Mouse (Mus musculus) v-Abl transformed pro-B cells (cell line): ENCODE measurements around the gene Gsdmc3.
"Not testable (repeated sequence)": the region's sequence is repeated elsewhere in the genome, so short reads cannot be mapped to it uniquely, and the experiment has no call there.

Experiments used
- in situ Hi-C, 2 experiments: fragments of 400-800 bp; cut with MboI; formaldehyde crosslinking; loops; one replicate each; pipeline ENCODE4 v1.15.1; 2025; ENCODE audit not compliant: unreplicated experiment in 2 of 2

Gsdmc3 gene

DNA sequence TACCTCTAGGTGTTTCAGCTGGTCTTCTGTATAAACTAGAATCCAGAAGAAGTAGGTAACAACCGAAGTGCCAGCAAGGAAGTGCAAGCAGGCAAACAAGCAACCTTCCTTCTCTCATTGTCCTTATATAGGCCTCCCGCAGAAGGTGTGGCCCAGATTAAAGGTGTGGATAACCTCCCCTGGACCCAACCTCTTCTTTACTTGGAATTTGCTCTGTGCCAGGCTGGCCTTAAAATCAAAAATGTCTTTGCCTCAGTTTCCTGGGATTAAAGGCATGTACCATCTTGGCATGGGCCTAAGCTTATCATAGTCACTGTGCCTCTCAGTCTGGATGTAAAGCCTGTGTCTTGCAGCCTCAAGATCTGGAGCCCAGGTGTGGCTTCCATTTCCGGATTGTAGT is at the start of gene Gsdmc3:
Gene Gsdmc3 (minus strand): TSS at position 101 of the 400 bp plus-strand sequence.
- in situ Hi-C loops: not testable (repeated sequence)

- in situ Hi-C loops: no loop called here
Observed at GRCm38 (mm10) chr15:63926201-63926600, 47.8 kb upstream of the Gsdmc3 start.

DNA sequence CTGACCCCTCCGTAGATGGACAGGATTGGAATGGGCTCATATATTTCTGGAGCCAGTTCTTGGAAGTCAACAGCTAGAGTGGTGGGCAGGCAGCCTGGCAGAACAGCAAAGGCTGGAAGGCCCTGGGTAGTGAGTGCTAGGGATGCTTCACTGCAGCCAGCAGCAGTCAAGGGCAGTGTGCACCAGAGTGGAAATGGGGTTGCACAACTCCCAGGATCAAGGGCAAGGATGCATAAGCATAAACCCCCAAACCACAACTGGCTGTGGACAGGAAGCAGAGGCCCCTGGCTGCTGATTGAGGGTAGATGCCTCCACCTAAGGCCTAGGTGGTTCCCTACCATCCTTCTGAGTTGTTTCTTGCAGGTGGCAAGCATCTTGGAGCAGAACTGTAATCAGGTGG is 46.1 kb upstream of the Gsdmc3 start:
- in situ Hi-C loops: no loop called here

GRCm38 (mm10) chr15:63921618-63922017 is 43.3 kb upstream of the Gsdmc3 start:
- in situ Hi-C loops: not testable (repeated sequence)

- in situ Hi-C loops: not testable (repeated sequence)
Observed at GRCm38 (mm10) chr15:63919728-63920127, 41.4 kb upstream of the Gsdmc3 start.

GRCm38 (mm10) chr15:63916584-63916983 is 38.2 kb upstream of the Gsdmc3 start:
- in situ Hi-C loops: not testable (repeated sequence)

DNA sequence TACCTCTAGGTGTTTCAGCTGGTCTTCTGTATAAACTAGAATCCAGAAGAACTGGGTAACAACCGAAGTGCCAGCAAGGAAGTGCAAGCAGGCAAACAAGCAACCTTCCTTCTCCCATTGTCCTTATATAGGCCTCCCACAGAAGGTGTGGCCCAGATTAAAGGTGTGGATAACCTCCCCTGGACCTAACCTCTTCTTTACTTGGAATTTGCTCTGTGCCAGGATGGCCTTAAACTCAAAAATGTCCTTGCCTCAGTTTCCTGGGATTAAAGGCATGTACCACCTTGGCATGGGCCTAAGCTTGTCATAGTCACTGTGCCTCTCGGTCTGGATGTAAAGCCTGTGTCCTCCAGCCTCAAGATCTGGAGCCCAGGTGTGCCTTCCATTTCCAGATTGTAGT is 33.8 kb upstream of the Gsdmc3 start, which contains the start of gene Gsdmc4:
Gene Gsdmc4 (minus strand): TSS at position 101 of the 400 bp plus-strand sequence.
- in situ Hi-C loops: not testable (repeated sequence)

- in situ Hi-C loops: not testable (repeated sequence)
Observed at GRCm38 (mm10) chr15:63909896-63910295, 31.5 kb upstream of the Gsdmc3 start.

DNA sequence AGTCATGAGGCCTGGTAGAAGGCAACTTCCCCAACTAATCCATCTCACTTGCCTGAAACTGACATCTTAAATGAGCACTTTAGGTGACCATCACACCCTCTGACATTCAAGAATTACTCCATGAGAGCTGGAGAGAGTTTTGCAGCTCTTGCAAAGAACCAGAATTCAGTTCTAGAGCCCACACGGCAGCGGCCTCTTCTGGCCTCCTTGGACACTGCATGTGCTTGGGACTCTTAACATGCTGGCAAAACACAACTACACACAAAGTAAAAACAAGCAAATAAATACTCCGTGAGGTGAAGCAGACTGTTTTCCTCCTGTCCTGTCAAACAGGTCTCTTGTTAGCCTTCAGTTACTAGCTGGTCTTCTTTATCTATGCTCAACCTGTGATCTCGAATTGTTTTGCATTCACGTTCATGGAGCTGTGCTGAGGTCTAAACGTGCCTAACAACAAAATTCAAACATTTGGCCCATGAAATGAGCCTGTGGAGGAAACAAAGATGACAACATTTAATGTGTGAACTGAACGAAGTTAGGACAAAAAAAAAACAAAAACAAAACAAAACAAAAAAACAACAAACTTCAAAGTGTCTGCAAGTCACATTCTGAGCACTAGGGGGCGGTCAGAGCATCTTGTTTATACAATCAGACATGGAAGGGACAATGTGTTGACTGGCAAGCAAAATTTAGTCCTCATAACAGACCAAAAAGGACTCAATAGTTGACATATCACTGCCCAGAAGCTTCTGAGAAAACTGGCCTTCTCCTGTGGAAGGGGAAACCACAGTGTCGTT is 17.4 kb upstream of the Gsdmc3 start:
- in situ Hi-C loops: loop anchor here in 1 of 2 experiments (10.0 kb wide), 1 partner anchor 729 kb away; no protein-coding TSS in a partner anchor

DNA sequence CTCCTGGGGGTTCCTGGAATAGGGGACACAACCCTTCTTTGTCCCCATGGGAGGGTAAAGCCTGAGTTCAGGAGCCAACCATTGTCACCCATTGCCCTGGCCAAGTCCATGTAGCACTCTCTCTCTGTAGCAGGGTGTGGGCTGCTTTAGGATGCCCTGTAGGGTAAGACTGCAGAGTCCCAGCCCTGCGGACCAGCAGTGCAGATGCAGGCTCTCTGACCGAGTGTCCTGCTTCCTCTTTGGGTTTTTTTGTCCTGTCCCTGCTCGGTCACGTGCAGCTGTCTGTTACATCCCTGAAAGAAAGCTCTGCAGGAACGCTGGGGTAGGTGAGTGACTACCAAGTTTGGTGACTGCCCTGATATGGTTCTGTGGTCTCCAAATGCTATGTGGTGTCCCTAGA is 10.1 kb upstream of the Gsdmc3 start:
- in situ Hi-C loops: not testable (repeated sequence)

- in situ Hi-C loops: not testable (repeated sequence)
Observed at GRCm38 (mm10) chr15:63887949-63888348, 9.6 kb upstream of the Gsdmc3 start.

DNA sequence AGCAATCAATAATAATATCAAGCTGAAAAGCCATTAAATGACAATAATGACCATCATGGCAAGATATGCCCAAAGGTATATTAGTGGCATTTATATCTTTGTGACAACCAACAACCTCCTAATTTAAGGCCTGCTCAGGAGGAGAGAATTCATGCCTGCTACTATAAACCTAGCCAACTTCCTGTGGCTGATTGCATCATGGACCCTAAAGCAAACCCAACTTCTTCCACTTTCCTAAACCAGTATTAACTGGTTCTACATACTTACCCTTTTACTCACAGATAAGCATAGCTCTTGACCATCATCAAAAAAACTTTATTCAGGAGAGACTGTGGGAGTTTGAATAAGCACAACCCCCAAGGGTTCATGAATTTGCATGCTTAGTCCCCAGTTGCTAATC is 2.2 kb downstream of the Gsdmc3 start:
- in situ Hi-C loops: not testable (repeated sequence)

DNA sequence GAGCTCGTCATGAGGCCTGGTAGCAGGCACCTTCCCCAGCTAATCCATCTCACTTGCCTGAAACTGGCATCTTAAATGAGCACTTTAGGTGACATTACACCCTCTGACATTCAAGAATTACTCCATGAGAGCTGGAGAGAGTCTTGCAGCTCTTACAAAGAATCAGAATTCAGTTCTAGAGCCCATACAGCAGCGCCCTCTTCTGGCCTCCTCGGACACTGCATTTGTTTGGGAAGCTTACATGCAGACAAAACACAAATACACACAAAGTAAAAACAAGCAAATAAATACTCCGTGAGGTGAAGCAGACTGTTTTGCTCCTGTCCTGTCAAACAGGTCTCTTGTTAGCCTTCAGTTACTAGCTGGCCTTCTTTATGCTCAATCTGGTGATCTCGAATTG is 16.4 kb downstream of the Gsdmc3 start:
- in situ Hi-C loops: not testable (repeated sequence)
